Mouse (Mus musculus): ENCODE measurements around the gene Olfr601. TPM values are rescaled to one million over a fixed set of nuclear protein-coding genes. Genes with fewer than 3 reads are reported as not detected.
"Not testable (repeated sequence)": the region's sequence is repeated elsewhere in the genome, so short reads cannot be mapped to it uniquely, and the experiment has no call there.

Gene Olfr601
- polyA plus RNA-seq (2015; fragmentation: Nextera tagmentation; extraction: Ambion mirVana): not detected in 2 replicates

- H3K9me3 ChIP-seq (ENCODE audit: control insufficient read depth, low read length): no peaks in the 10 kb centered on the region
- no peaks in the 10 kb centered on the region for H3K27me3 ChIP-seq (replicated peaks; ENCODE audit: control insufficient read depth, insufficient read depth, low read length)
- H3K27ac ChIP-seq (ENCODE audit: low read length): no peak within 1 kb of the TSS
- no peaks in the 10 kb centered on the region for H3K36me3 ChIP-seq (ENCODE audit: control insufficient read depth, insufficient read depth)
- 80% methylated on average over 1 of the region's 1 CpGs for WGBS
- no peak within 1 kb of the TSS for H3K4me3 ChIP-seq (replicated peaks; ENCODE audit: low read length)
- no peaks in the 10 kb centered on the region for H3K4me1 ChIP-seq (replicated peaks; ENCODE audit: control insufficient read depth, insufficient read depth, low read length)
- ATAC-seq: no peak
- no peak within 1 kb of the TSS for H3K4me2 ChIP-seq (ENCODE audit: low read length)
- no peak within 1 kb of the TSS for H3K9ac ChIP-seq (replicated peaks; ENCODE audit: low read depth, low read length)
Measured at GRCm38 (mm10) chr7:103362555-103362954, at the start of gene Olfr601. Gene Olfr601 (minus strand): TSS chr7:103362655.

GRCm38 (mm10) chr7:103406521-103407055, 44.1 kb upstream of the Olfr601 start:
- not testable (repeated sequence) for H3K9ac ChIP-seq (replicated peaks; ENCODE audit: low read depth, low read length); H3K4me2 ChIP-seq (ENCODE audit: low read length); H3K4me1 ChIP-seq (replicated peaks; ENCODE audit: control insufficient read depth, insufficient read depth, low read length); H3K27ac ChIP-seq (ENCODE audit: low read length); H3K36me3 ChIP-seq (ENCODE audit: control insufficient read depth, insufficient read depth); H3K9me3 ChIP-seq (ENCODE audit: control insufficient read depth, low read length); H3K4me3 ChIP-seq (replicated peaks; ENCODE audit: low read length); H3K27me3 ChIP-seq (replicated peaks; ENCODE audit: control insufficient read depth, insufficient read depth, low read length); ATAC-seq
- 84% methylated on average over 3 of the region's 3 CpGs for WGBS

- Histone ChIP-seq H3K9me3 (ENCODE audit: control insufficient read depth, low read length) (no peaks in the 10 kb centered on the region), H3K27me3 (replicated peaks; ENCODE audit: control insufficient read depth, insufficient read depth, low read length) (no peaks in the 10 kb centered on the region), H3K4me2 (ENCODE audit: low read length) (no peak overlapping the region), H3K27ac (ENCODE audit: low read length) (no peak overlapping the region), H3K4me3 (replicated peaks; ENCODE audit: low read length) (no peak overlapping the region), H3K4me1 (replicated peaks; ENCODE audit: control insufficient read depth, insufficient read depth, low read length) (no peaks in the 10 kb centered on the region), H3K36me3 (ENCODE audit: control insufficient read depth, insufficient read depth) (no peaks in the 10 kb centered on the region), H3K9ac (replicated peaks; ENCODE audit: low read depth, low read length) (no peak overlapping the region)
- no peak for ATAC-seq
- 3% methylated on average over 1 of the region's 1 CpGs for WGBS
Measured at GRCm38 (mm10) chr7:103398981-103399380, 36.5 kb upstream of the Olfr601 start.

- Histone ChIP-seq H3K36me3 (ENCODE audit: control insufficient read depth, insufficient read depth) (no peaks in the 10 kb centered on the region), H3K9me3 (ENCODE audit: control insufficient read depth, low read length) (no peaks in the 10 kb centered on the region), H3K4me1 (replicated peaks; ENCODE audit: control insufficient read depth, insufficient read depth, low read length) (no peaks in the 10 kb centered on the region), H3K4me2 (ENCODE audit: low read length) (no peak overlapping the region), H3K9ac (replicated peaks; ENCODE audit: low read depth, low read length) (no peak overlapping the region), H3K4me3 (replicated peaks; ENCODE audit: low read length) (no peak overlapping the region), H3K27me3 (replicated peaks; ENCODE audit: control insufficient read depth, insufficient read depth, low read length) (no peaks in the 10 kb centered on the region), H3K27ac (ENCODE audit: low read length) (no peak overlapping the region)
- ATAC-seq: no peak
Measured at GRCm38 (mm10) chr7:103397758-103398157, 35.3 kb upstream of the Olfr601 start.

DNA sequence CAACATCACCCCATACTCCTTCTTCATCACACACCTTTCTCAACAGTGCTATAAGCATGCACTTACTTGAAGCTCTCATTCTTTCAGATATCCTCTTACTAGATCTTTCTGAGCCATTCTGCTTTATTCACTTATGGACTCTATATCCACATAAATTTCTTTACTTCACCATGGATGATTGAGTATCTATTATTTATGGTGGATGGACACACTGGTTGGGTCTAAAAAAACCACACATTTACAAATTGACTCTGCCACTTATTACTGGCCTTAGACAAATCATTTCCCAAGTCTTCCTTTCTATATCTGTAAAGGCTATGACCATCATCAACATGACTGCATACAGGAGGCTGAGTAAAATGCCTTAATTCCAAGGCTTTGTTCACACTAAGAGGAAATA, 23.6 kb upstream of the Olfr601 start, which contains the start of gene Olfr603:
Olfr603 (minus strand) TSS at position 101 of the 400 bp plus-strand sequence.
- H3K27ac ChIP-seq (ENCODE audit: low read length): no peak within 1 kb of the TSS
- H3K27me3 ChIP-seq (replicated peaks; ENCODE audit: control insufficient read depth, insufficient read depth, low read length): no peaks in the 10 kb centered on the region
- no peak within 1 kb of the TSS for H3K4me2 ChIP-seq (ENCODE audit: low read length)
- H3K9ac ChIP-seq (replicated peaks; ENCODE audit: low read depth, low read length): no peak within 1 kb of the TSS
- no peak within 1 kb of the TSS for H3K4me3 ChIP-seq (replicated peaks; ENCODE audit: low read length)
- no peaks in the 10 kb centered on the region for H3K4me1 ChIP-seq (replicated peaks; ENCODE audit: control insufficient read depth, insufficient read depth, low read length)
- no peak for ATAC-seq
- H3K36me3 ChIP-seq (ENCODE audit: control insufficient read depth, insufficient read depth): no peaks in the 10 kb centered on the region
- H3K9me3 ChIP-seq (ENCODE audit: control insufficient read depth, low read length): no peaks in the 10 kb centered on the region

DNA sequence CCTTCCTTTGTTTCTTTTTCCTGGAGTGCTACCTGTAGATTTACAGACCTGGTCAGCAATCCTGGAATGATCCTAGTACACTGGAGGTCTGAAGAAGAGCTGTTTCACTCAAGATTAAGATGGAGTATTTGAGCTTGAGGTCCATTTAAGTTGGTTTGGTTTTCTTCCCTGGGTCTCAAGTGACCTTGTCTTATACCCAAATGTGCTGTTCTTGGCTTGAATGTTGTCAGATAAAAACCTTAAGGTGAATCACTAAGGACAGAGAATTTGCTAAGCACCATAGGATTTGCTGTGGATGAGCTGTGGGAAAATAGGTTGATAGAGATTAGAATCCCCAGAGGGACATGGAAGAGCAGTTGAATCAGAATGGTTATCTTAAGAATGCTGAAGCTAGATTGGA, 12.9 kb downstream of the Olfr601 start, which contains the start of gene Olfr600:
Olfr600 (minus strand) TSS at position 101 of the 400 bp plus-strand sequence.
- H3K27ac ChIP-seq (ENCODE audit: low read length): no peak within 1 kb of the TSS
- H3K9ac ChIP-seq (replicated peaks; ENCODE audit: low read depth, low read length): no peak within 1 kb of the TSS
- H3K4me3 ChIP-seq (replicated peaks; ENCODE audit: low read length): no peak within 1 kb of the TSS
- no peaks in the 10 kb centered on the region for H3K9me3 ChIP-seq (ENCODE audit: control insufficient read depth, low read length)
- no peaks in the 10 kb centered on the region for H3K4me1 ChIP-seq (replicated peaks; ENCODE audit: control insufficient read depth, insufficient read depth, low read length)
- H3K36me3 ChIP-seq (ENCODE audit: control insufficient read depth, insufficient read depth): no peaks in the 10 kb centered on the region
- ATAC-seq: no peak
- H3K27me3 ChIP-seq (replicated peaks; ENCODE audit: control insufficient read depth, insufficient read depth, low read length): no peaks in the 10 kb centered on the region
- H3K4me2 ChIP-seq (ENCODE audit: low read length): no peak within 1 kb of the TSS

GRCm38 (mm10) chr7:103335617-103336016, 26.8 kb downstream of the Olfr601 start, which contains the start of gene Olfr599:
Gene Olfr599 (plus strand): TSS chr7:103335917.
- no peak within 1 kb of the TSS for H3K4me3 ChIP-seq (replicated peaks; ENCODE audit: low read length)
- H3K9me3 ChIP-seq (ENCODE audit: control insufficient read depth, low read length): no peaks in the 10 kb centered on the region
- no peaks in the 10 kb centered on the region for H3K4me1 ChIP-seq (replicated peaks; ENCODE audit: control insufficient read depth, insufficient read depth, low read length)
- no peak for ATAC-seq
- H3K9ac ChIP-seq (replicated peaks; ENCODE audit: low read depth, low read length): no peak within 1 kb of the TSS
- H3K27ac ChIP-seq (ENCODE audit: low read length): no peak within 1 kb of the TSS
- no peaks in the 10 kb centered on the region for H3K36me3 ChIP-seq (ENCODE audit: control insufficient read depth, insufficient read depth)
- H3K27me3 ChIP-seq (replicated peaks; ENCODE audit: control insufficient read depth, insufficient read depth, low read length): no peaks in the 10 kb centered on the region
- no peak within 1 kb of the TSS for H3K4me2 ChIP-seq (ENCODE audit: low read length)
- 91% methylated on average over 1 of the region's 1 CpGs for WGBS

DNA sequence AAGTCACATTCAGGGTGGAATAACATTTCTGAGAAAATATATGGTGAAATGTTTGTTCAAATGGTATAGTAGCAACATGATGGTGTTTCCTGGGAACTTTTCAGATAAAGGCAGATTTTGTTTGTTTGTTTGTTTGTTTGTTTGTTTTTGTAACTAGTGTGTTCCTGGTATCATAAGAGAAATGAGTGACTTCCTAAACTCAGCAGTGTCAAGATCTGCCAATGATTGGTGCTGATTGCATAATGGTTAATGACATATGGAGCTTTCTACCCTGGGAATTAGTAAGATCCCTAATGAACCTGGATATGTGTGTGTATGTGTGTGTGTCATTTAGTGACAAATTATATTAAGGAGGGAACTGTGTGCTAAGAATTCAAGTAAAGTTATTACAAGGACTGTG, 39.2 kb downstream of the Olfr601 start, which contains the start of gene Olfr598:
Olfr598 (plus strand) TSS at position 301 of the 400 bp plus-strand sequence.
- ATAC-seq: no peak
- Histone ChIP-seq H3K4me1 (replicated peaks; ENCODE audit: control insufficient read depth, insufficient read depth, low read length) (no peaks in the 10 kb centered on the region), H3K9me3 (ENCODE audit: control insufficient read depth, low read length) (no peaks in the 10 kb centered on the region), H3K27me3 (replicated peaks; ENCODE audit: control insufficient read depth, insufficient read depth, low read length) (no peaks in the 10 kb centered on the region), H3K27ac (ENCODE audit: low read length) (no peak within 1 kb of the TSS), H3K4me2 (ENCODE audit: low read length) (no peak within 1 kb of the TSS), H3K9ac (replicated peaks; ENCODE audit: low read depth, low read length) (no peak within 1 kb of the TSS), H3K36me3 (ENCODE audit: control insufficient read depth, insufficient read depth) (no peaks in the 10 kb centered on the region), H3K4me3 (replicated peaks; ENCODE audit: low read length) (no peak within 1 kb of the TSS)

- H3K36me3 ChIP-seq (ENCODE audit: control insufficient read depth, insufficient read depth); H3K4me2 ChIP-seq (ENCODE audit: low read length); H3K4me1 ChIP-seq (replicated peaks; ENCODE audit: control insufficient read depth, insufficient read depth, low read length); H3K4me3 ChIP-seq (replicated peaks; ENCODE audit: low read length); H3K9me3 ChIP-seq (ENCODE audit: control insufficient read depth, low read length); H3K27me3 ChIP-seq (replicated peaks; ENCODE audit: control insufficient read depth, insufficient read depth, low read length); H3K27ac ChIP-seq (ENCODE audit: low read length); ATAC-seq; H3K9ac ChIP-seq (replicated peaks; ENCODE audit: low read depth, low read length): not testable (repeated sequence)
- 72% methylated on average over 2 of the region's 2 CpGs for WGBS
Measured at GRCm38 (mm10) chr7:103316015-103316414, 46.4 kb downstream of the Olfr601 start, which contains the start of gene Olfr597. Gene Olfr597 (plus strand): TSS chr7:103316315.
